Mouse (Mus musculus) kidney, embryonic 16.5 days (tissue): ENCODE data around the gene Mroh8. TPM values are rescaled to one million over a fixed set of nuclear protein-coding genes. Genes with fewer than 3 reads are reported as not detected.

Source experiments
- polyA plus RNA-seq: library from polyadenylated mRNA; unstranded; fragments of >200 nt; fragmentation: Nextera tagmentation; extraction: Ambion mirVana; gene quantifications from 2 replicates; pipeline ENCODE4 v1.2.1, GENCODE M21; 2015

Mroh8 gene
- polyA plus RNA-seq, 1 experiment from 2014 or later: 0.36 TPM

Other genes starting within 250 kb of the Mroh8 start
- gene Soga1, start 200.3 kb downstream of the Mroh8 start, polyA plus RNA-seq: 2.5 and 3.6 TPM in 2 replicates
- gene Tldc2, start 192.5 kb downstream of the Mroh8 start, polyA plus RNA-seq: 0.53 and 0.71 TPM in 2 replicates
- 25.9 and 27.1 TPM in 2 replicates for gene Samhd1, start 144.3 kb downstream of the Mroh8 start, polyA plus RNA-seq
- gene Rbl1, start 75.0 kb downstream of the Mroh8 start, polyA plus RNA-seq: 22.3 and 23.5 TPM in 2 replicates
- 324 and 341 TPM in 2 replicates for gene Rpn2, start 532 bp downstream of the Mroh8 start, polyA plus RNA-seq
- not detected in 2 replicates for gene Ghrh, start 68.0 kb upstream of the Mroh8 start, polyA plus RNA-seq
- 82.5 and 83.7 TPM in 2 replicates for gene Manbal, start 88.0 kb upstream of the Mroh8 start, polyA plus RNA-seq
- gene Src, start 138.9 kb upstream of the Mroh8 start, polyA plus RNA-seq: 16.9 and 17.3 TPM in 2 replicates